Mouse (Mus musculus) embryonic facial prominence, embryonic 15.5 days (tissue): ENCODE measurements around the gene Rgs16. TPM values are rescaled to one million over a fixed set of nuclear protein-coding genes. Genes with fewer than 3 reads are reported as not detected.

Experiments used
- ATAC-seq: fragments of 200-750 bp; cut with Nextera tagmentation; 2 replicates; pipeline ENCODE4 v1.8.0; 2017; ENCODE audit warnings: low read depth, moderate TSS enrichment; ENCODE audit not compliant: insufficient number of reproducible peaks, low FRiP score, low TSS enrichment
- H3K27ac ChIP-seq: fragments of 300-500 bp; sonication (generic); replicated peaks from 2 replicates; pipeline ENCODE4 v1.5.1; 2015; ENCODE audit warnings: mild to moderate bottlenecking, inconsistent platforms
- H3K27me3 ChIP-seq: fragments of 300-500 bp; sonication (generic); 2 replicates; pipeline ENCODE4 v1.6.1; 2015; ENCODE audit warnings: inconsistent platforms
- H3K36me3 ChIP-seq: fragments of 300-500 bp; sonication (generic); 2 replicates; pipeline ENCODE4 v1.6.1; 2015; ENCODE audit warnings: mild to moderate bottlenecking, inconsistent platforms
- H3K4me1 ChIP-seq: fragments of 300-500 bp; sonication (generic); 2 replicates; pipeline ENCODE4 v1.6.1; 2015; ENCODE audit warnings: inconsistent platforms
- H3K4me2 ChIP-seq: fragments of 300-500 bp; sonication (generic); replicated peaks from 2 replicates; pipeline ENCODE4 v1.6.1; 2015; ENCODE audit warnings: mild to moderate bottlenecking, inconsistent platforms
- H3K4me3 ChIP-seq: fragments of 300-500 bp; sonication (generic); replicated peaks from 2 replicates; pipeline ENCODE4 v1.5.1; 2015; ENCODE audit warnings: mild to moderate bottlenecking, inconsistent platforms
- H3K9ac ChIP-seq: fragments of 300-500 bp; sonication (generic); 2 replicates; pipeline ENCODE4 v1.6.1; 2015; ENCODE audit warnings: inconsistent platforms
- H3K9me3 ChIP-seq: fragments of 300-500 bp; sonication (generic); replicated peaks from 2 replicates; pipeline ENCODE4 v1.6.1; 2016; ENCODE audit warnings: inconsistent platforms
- WGBS: fragments of 180-500 bp; shearing (Covaris S2); methylation state at CpG from one replicate; pipeline ENCODE4 v1.1.7; 2015; 5-methylcytosine and 5-hydroxymethylcytosine counted together
- polyA plus RNA-seq: library from polyadenylated mRNA; unstranded; fragments of >200 nt; fragmentation: Nextera tagmentation; extraction: Ambion mirVana; gene quantifications from 2 replicates; pipeline ENCODE4 v1.2.1, GENCODE M21; 2015

Gene Rgs16
- polyA plus RNA-seq, 1 experiment from 2014 or later, result 18.5 TPM

- ATAC-seq, result no peak
- 16% methylated on average over 1 of the region's 1 CpGs for WGBS
- Histone ChIP-seq H3K4me1 (no peaks in the 10 kb centered on the region), H3K36me3 (no peaks in the 10 kb centered on the region), H3K27me3 (no peaks in the 10 kb centered on the region), H3K27ac (no peak overlapping the region), H3K4me3 (no peak overlapping the region), H3K9me3 (no peaks in the 10 kb centered on the region), H3K4me2 (no peak overlapping the region), H3K9ac (no peak overlapping the region)
Measured at GRCm38 (mm10) chr1:153783339-153783738, 43.2 kb downstream of the Rgs16 start.

- no peaks in the 10 kb centered on the region for H3K36me3 ChIP-seq
- H3K27ac ChIP-seq, result no peak overlapping the region
- 58% methylated on average over 4 of the region's 4 CpGs for WGBS
- no peak for ATAC-seq
- H3K4me3 ChIP-seq, result no peak overlapping the region
- no peaks in the 10 kb centered on the region for H3K27me3 ChIP-seq
- H3K9me3 ChIP-seq, result no peaks in the 10 kb centered on the region
- no peak overlapping the region for H3K9ac ChIP-seq
- no peaks in the 10 kb centered on the region for H3K4me1 ChIP-seq
- no peak overlapping the region for H3K4me2 ChIP-seq
Measured at GRCm38 (mm10) chr1:153785608-153786007, 45.5 kb downstream of the Rgs16 start.

- Histone ChIP-seq H3K4me3 (no peak overlapping the region), H3K36me3 (no peaks in the 10 kb centered on the region), H3K27ac (no peak overlapping the region), H3K4me1 (no peaks in the 10 kb centered on the region), H3K9ac (no peak overlapping the region), H3K4me2 (no peak overlapping the region), H3K27me3 (no peaks in the 10 kb centered on the region), H3K9me3 (no peaks in the 10 kb centered on the region)
- no peak for ATAC-seq
- whole genome bisulfite sequencing, result 44% methylated on average over 2 of the region's 2 CpGs
Measured at GRCm38 (mm10) chr1:153790708-153791107, 50.6 kb downstream of the Rgs16 start.

- WGBS, result 79% methylated on average over 3 of the region's 3 CpGs
- Histone ChIP-seq H3K36me3 (no peaks in the 10 kb centered on the region), H3K27me3 (no peaks in the 10 kb centered on the region), H3K9ac (no peak overlapping the region), H3K4me1 (no peaks in the 10 kb centered on the region), H3K9me3 (no peaks in the 10 kb centered on the region), H3K4me2 (no peak overlapping the region), H3K4me3 (no peak overlapping the region), H3K27ac (no peak overlapping the region)
- no peak for ATAC-seq
Measured at GRCm38 (mm10) chr1:153794241-153794640, 54.1 kb downstream of the Rgs16 start.

Other genes with a start within 250 kb of the Rgs16 start
- gene Npl, start 190.3 kb upstream of the Rgs16 start, polyA plus RNA-seq, result 21.4 and 23.5 TPM in 2 replicates
- 0.77 and 1.0 TPM in 2 replicates for gene Rgs8, start 87.3 kb upstream of the Rgs16 start, polyA plus RNA-seq
- gene Rnasel, start 9.1 kb downstream of the Rgs16 start, polyA plus RNA-seq, result 14.3 and 14.8 TPM in 2 replicates
- gene Rgsl1, start 103.8 kb downstream of the Rgs16 start, polyA plus RNA-seq, result 0.14 and 0.37 TPM in 2 replicates
- 0.46 and 0.49 TPM in 2 replicates for gene Teddm1b, start 134.0 kb downstream of the Rgs16 start, polyA plus RNA-seq
- gene Teddm1a, start 151.4 kb downstream of the Rgs16 start, polyA plus RNA-seq, result not detected in 2 replicates
- gene Glul, start 159.6 kb downstream of the Rgs16 start, polyA plus RNA-seq, result 115 and 119 TPM in 2 replicates
- 0.92 and 1.1 TPM in 2 replicates for gene Teddm2, start 159.9 kb downstream of the Rgs16 start, polyA plus RNA-seq